Mouse (Mus musculus) spleen, adult 2 months (tissue): ENCODE data around the gene Gxylt1.

ENCODE experiments used
- CTCF ChIP-seq: fragments of 200-500 bp; IDR thresholded peaks from 2 replicates; pipeline ENCODE4 v1.5.1; 2011; ENCODE audit warnings: mild to moderate bottlenecking, inconsistent platforms; ENCODE audit not compliant: insufficient read depth, insufficient read length, insufficient replicate concordance; ENCODE audit errors: extremely low read depth
- POLR2A ChIP-seq: fragments of 200-500 bp; IDR thresholded peaks from 2 replicates; pipeline ENCODE4 v1.6.1; 2011; ENCODE audit warnings: low read depth, low read length, inconsistent platforms

- TF ChIP-seq POLR2A (no peak), CTCF (no peak)
These were observed 10.3 kb upstream of the Gxylt1 start for GRCm38 (mm10) chr15:93285244-93285643.
